Mouse (Mus musculus) neural tube, embryonic 12.5 days (tissue): ENCODE measurements at regions not wholly inside any gene's neighbourhood (a gene's known extent, or its start where the extent isn't known, plus 50 kb on each side); places are given as distances from the start of the nearest gene placed in this dataset.
"Not testable (repeated sequence)": the region's sequence is repeated elsewhere in the genome, so short reads cannot be mapped to it uniquely, and the experiment has no call there.

Experiments used
- ATAC-seq: fragments of 200-750 bp; cut with Nextera tagmentation; 2 replicates; pipeline ENCODE4 v1.8.0; 2017; ENCODE audit warnings: low read depth, mild to moderate bottlenecking, moderate TSS enrichment, moderate library complexity; ENCODE audit not compliant: low FRiP score
- H3K27ac ChIP-seq: fragments of 300-500 bp; sonication (generic); 2 replicates; pipeline ENCODE4 v1.5.1; 2016
- H3K27me3 ChIP-seq: fragments of 300-500 bp; sonication (generic); replicated peaks from 2 replicates; pipeline ENCODE4 v1.6.1; 2016; ENCODE audit warnings: mild to moderate bottlenecking
- H3K36me3 ChIP-seq: fragments of 300-500 bp; sonication (generic); 2 replicates; pipeline ENCODE4 v1.6.1; 2016; ENCODE audit warnings: mild to moderate bottlenecking
- H3K4me1 ChIP-seq: fragments of 300-500 bp; sonication (generic); 2 replicates; pipeline ENCODE4 v1.6.1; 2016
- H3K4me2 ChIP-seq: fragments of 300-500 bp; sonication (generic); replicated peaks from 2 replicates; pipeline ENCODE4 v1.6.1; 2016; ENCODE audit warnings: mild to moderate bottlenecking
- H3K4me3 ChIP-seq: fragments of 300-500 bp; sonication (generic); 2 replicates; pipeline ENCODE4 v1.5.1; 2016
- H3K9ac ChIP-seq: fragments of 300-500 bp; sonication (generic); 2 replicates; pipeline ENCODE4 v1.6.1; 2016; ENCODE audit warnings: mild to moderate bottlenecking
- H3K9me3 ChIP-seq: fragments of 300-500 bp; sonication (generic); 2 replicates; pipeline ENCODE4 v1.6.1; 2016; ENCODE audit warnings: mild to moderate bottlenecking
- WGBS: fragments of 180-500 bp; shearing (Covaris S2); methylation state at CpG from one replicate; pipeline ENCODE4 v1.1.7; 2016; 5-methylcytosine and 5-hydroxymethylcytosine counted together

- Histone ChIP-seq H3K4me1 (no peaks in the 10 kb centered on the region), H3K27ac (no peak overlapping the region), H3K27me3 (no peaks in the 10 kb centered on the region), H3K9me3 (no peaks in the 10 kb centered on the region), H3K4me2 (no peak overlapping the region), H3K36me3 (no peaks in the 10 kb centered on the region), H3K4me3 (no peak overlapping the region), H3K9ac (no peak overlapping the region)
- 81% methylated on average over 3 of the region's 3 CpGs for WGBS
- ATAC-seq, result no peak
Measured at GRCm38 (mm10) chr14:71654785-71655627, 836.6 kb downstream of the Gm9195 start.

- H3K4me1 ChIP-seq, result no peaks in the 10 kb centered on the region
- H3K4me3 ChIP-seq, result no peak overlapping the region
- no peak overlapping the region for H3K9ac ChIP-seq
- no peaks in the 10 kb centered on the region for H3K36me3 ChIP-seq
- ATAC-seq, result no peak
- H3K27me3 ChIP-seq, result no peaks in the 10 kb centered on the region
- no peak overlapping the region for H3K27ac ChIP-seq
- no peak overlapping the region for H3K4me2 ChIP-seq
- no peaks in the 10 kb centered on the region for H3K9me3 ChIP-seq
- WGBS, result 94% methylated on average over 1 of the region's 1 CpGs
Measured at GRCm38 (mm10) chr14:71642536-71642935, 849.1 kb downstream of the Gm9195 start.

GRCm38 (mm10) chr14:71639083-71639482 lies 852.6 kb downstream of the Gm9195 start:
- no peak for ATAC-seq
- no peak overlapping the region for H3K9ac ChIP-seq
- no peaks in the 10 kb centered on the region for H3K9me3 ChIP-seq
- 72% methylated on average over 1 of the region's 1 CpGs for WGBS
- H3K27ac ChIP-seq, result no peak overlapping the region
- no peak overlapping the region for H3K4me3 ChIP-seq
- H3K4me2 ChIP-seq, result no peak overlapping the region
- H3K4me1 ChIP-seq, result no peaks in the 10 kb centered on the region
- H3K27me3 ChIP-seq, result no peaks in the 10 kb centered on the region
- H3K36me3 ChIP-seq, result no peaks in the 10 kb centered on the region

GRCm38 (mm10) chr14:71635091-71635490 lies 856.5 kb downstream of the Gm9195 start:
- Histone ChIP-seq H3K4me1 (no peaks in the 10 kb centered on the region), H3K9me3 (no peaks in the 10 kb centered on the region), H3K27ac (no peak overlapping the region), H3K9ac (no peak overlapping the region), H3K4me3 (no peak overlapping the region), H3K27me3 (no peaks in the 10 kb centered on the region), H3K36me3 (no peaks in the 10 kb centered on the region), H3K4me2 (no peak overlapping the region)
- WGBS, result 96% methylated on average over 1 of the region's 1 CpGs
- ATAC-seq, result no peak

GRCm38 (mm10) chr14:71609698-71610301 lies 881.8 kb downstream of the Gm9195 start:
- no peaks in the 10 kb centered on the region for H3K27me3 ChIP-seq
- H3K9ac ChIP-seq, result no peak overlapping the region
- 65% methylated on average over 4 of the region's 4 CpGs for WGBS
- no peak overlapping the region for H3K4me2 ChIP-seq
- H3K27ac ChIP-seq, result no peak overlapping the region
- H3K4me1 ChIP-seq, result no peaks in the 10 kb centered on the region
- H3K4me3 ChIP-seq, result no peak overlapping the region
- H3K9me3 ChIP-seq, result no peaks in the 10 kb centered on the region
- H3K36me3 ChIP-seq, result no peaks in the 10 kb centered on the region
- ATAC-seq, result no peak

- no peaks in the 10 kb centered on the region for H3K4me1 ChIP-seq
- 43% methylated on average over 2 of the region's 2 CpGs for WGBS
- no peak overlapping the region for H3K4me2 ChIP-seq
- H3K36me3 ChIP-seq, result no peaks in the 10 kb centered on the region
- no peak overlapping the region for H3K27ac ChIP-seq
- H3K4me3 ChIP-seq, result no peak overlapping the region
- ATAC-seq, result no peak
- no peak overlapping the region for H3K9ac ChIP-seq
- H3K9me3 ChIP-seq, result no peaks in the 10 kb centered on the region
- no peaks in the 10 kb centered on the region for H3K27me3 ChIP-seq
Measured at GRCm38 (mm10) chr14:71603710-71604109, 887.9 kb downstream of the Gm9195 start.

- WGBS, result 76% methylated on average over 3 of the region's 3 CpGs
- no peaks in the 10 kb centered on the region for H3K36me3 ChIP-seq
- H3K4me1 ChIP-seq, result no peaks in the 10 kb centered on the region
- no peaks in the 10 kb centered on the region for H3K27me3 ChIP-seq
- no peak overlapping the region for H3K9ac ChIP-seq
- H3K4me2 ChIP-seq, result no peak overlapping the region
- peak; percentile 50; the same call in 1 of the 2 replicates for ATAC-seq
- no peaks in the 10 kb centered on the region for H3K9me3 ChIP-seq
- H3K27ac ChIP-seq, result no peak overlapping the region
- no peak overlapping the region for H3K4me3 ChIP-seq
Measured at GRCm38 (mm10) chr14:71597859-71598258, 893.8 kb downstream of the Gm9195 start.

- no peaks in the 10 kb centered on the region for H3K4me1 ChIP-seq
- no peak overlapping the region for H3K4me3 ChIP-seq
- H3K4me2 ChIP-seq, result no peak overlapping the region
- H3K27ac ChIP-seq, result no peak overlapping the region
- H3K36me3 ChIP-seq, result no peaks in the 10 kb centered on the region
- H3K9me3 ChIP-seq, result no peaks in the 10 kb centered on the region
- no peak overlapping the region for H3K9ac ChIP-seq
- no peak for ATAC-seq
- no peaks in the 10 kb centered on the region for H3K27me3 ChIP-seq
- WGBS, result 55% methylated on average over 1 of the region's 1 CpGs
Measured at GRCm38 (mm10) chr14:71588694-71589240, 902.9 kb downstream of the Gm9195 start.

GRCm38 (mm10) chr14:71588006-71588405 lies 903.6 kb downstream of the Gm9195 start:
- H3K27ac ChIP-seq, result no peak overlapping the region
- no peak overlapping the region for H3K4me3 ChIP-seq
- no peak overlapping the region for H3K4me2 ChIP-seq
- H3K4me1 ChIP-seq, result no peaks in the 10 kb centered on the region
- H3K36me3 ChIP-seq, result no peaks in the 10 kb centered on the region
- ATAC-seq, result no peak
- no peaks in the 10 kb centered on the region for H3K9me3 ChIP-seq
- H3K27me3 ChIP-seq, result no peaks in the 10 kb centered on the region
- H3K9ac ChIP-seq, result no peak overlapping the region

- WGBS, result 72% methylated on average over 3 of the region's 3 CpGs
- no peak for ATAC-seq
- H3K27ac ChIP-seq, result no peak overlapping the region
- no peaks in the 10 kb centered on the region for H3K4me1 ChIP-seq
- no peak overlapping the region for H3K9ac ChIP-seq
- no peaks in the 10 kb centered on the region for H3K9me3 ChIP-seq
- H3K4me2 ChIP-seq, result no peak overlapping the region
- H3K27me3 ChIP-seq, result no peaks in the 10 kb centered on the region
- no peaks in the 10 kb centered on the region for H3K36me3 ChIP-seq
- no peak overlapping the region for H3K4me3 ChIP-seq
Measured at GRCm38 (mm10) chr14:71564816-71565215, 926.8 kb downstream of the Gm9195 start.

- no peak for ATAC-seq
- no peaks in the 10 kb centered on the region for H3K27me3 ChIP-seq
- no peak overlapping the region for H3K4me2 ChIP-seq
- H3K4me3 ChIP-seq, result no peak overlapping the region
- no peaks in the 10 kb centered on the region for H3K4me1 ChIP-seq
- H3K27ac ChIP-seq, result no peak overlapping the region
- no peaks in the 10 kb centered on the region for H3K9me3 ChIP-seq
- H3K9ac ChIP-seq, result no peak overlapping the region
- no peaks in the 10 kb centered on the region for H3K36me3 ChIP-seq
- 73% methylated on average over 4 of the region's 4 CpGs for WGBS
Measured at GRCm38 (mm10) chr14:71561906-71562305, 929.7 kb downstream of the Gm9195 start.

- H3K36me3 ChIP-seq, H3K9ac ChIP-seq, H3K4me2 ChIP-seq, H3K4me1 ChIP-seq, ATAC-seq, H3K27me3 ChIP-seq, H3K9me3 ChIP-seq, H3K4me3 ChIP-seq, H3K27ac ChIP-seq: not testable (repeated sequence)
- WGBS, result 95% methylated on average over 2 of the region's 3 CpGs
Measured at GRCm38 (mm10) chr14:71554324-71554723, 937.3 kb downstream of the Gm9195 start.
